Mouse (Mus musculus) heart, postnatal 0 days (tissue): ENCODE data around the gene Arhgef10l.

Experiments
- CTCF ChIP-seq: IDR thresholded peaks from 2 replicates; pipeline ENCODE4 v1.5.1; 2016; ENCODE audit warnings: antibody characterized with exemption, control low read depth, low read depth
- EP300 ChIP-seq: IDR thresholded peaks from 2 replicates; pipeline ENCODE4 v1.6.1; 2016; ENCODE audit warnings: antibody characterized with exemption, low read depth

DNA sequence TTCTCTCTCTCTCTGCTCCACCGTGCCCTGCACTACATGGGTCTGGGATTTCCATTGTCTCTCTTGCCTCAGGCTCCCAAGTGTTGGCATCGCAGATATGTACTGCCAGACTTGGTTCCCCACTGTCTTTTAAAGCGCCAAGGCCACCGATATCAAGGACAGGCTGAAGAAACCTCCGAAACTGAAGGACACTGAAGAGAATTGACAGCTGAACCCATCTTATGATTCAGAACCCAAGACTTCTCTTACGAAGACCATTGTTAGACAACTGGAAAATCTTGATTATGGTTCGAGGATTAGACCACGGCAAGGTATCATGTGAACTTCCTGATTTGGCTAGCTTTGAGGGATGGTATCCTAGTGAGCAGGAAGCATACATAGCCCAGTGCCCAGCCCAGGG lies 11.0 kb downstream of the Arhgef10l start:
- TF ChIP-seq CTCF, result no peak
- no peak for TF ChIP-seq EP300
